Mouse (Mus musculus): ENCODE results near the gene Lnpep. TPM values are rescaled to one million over a fixed set of nuclear protein-coding genes. Genes with fewer than 3 reads are reported as not detected.

Lnpep gene
- polyA plus RNA-seq, 1 experiment from 2014 or later = 10.1 TPM

DNA sequence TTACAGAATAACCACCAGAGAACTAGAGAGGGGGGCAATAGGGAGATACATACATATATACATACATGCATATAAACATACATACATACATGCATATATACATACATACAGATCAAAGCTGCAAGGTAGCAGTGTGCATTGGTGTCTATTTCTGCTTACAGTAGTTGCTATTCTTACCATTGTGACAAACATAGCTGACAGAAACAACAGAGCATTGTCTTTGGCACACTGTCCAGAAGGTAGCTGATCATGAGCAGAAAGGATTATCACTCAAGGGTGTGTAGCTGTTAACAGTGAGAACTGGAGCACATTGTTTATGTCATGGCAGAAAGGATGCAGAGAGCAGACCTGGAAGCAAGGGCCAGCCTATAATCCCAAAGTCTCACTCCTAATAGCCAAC, 22.1 kb downstream of the Lnpep start:
- no peak overlapping the region for H3K9ac ChIP-seq
- H3K27ac ChIP-seq = no peak overlapping the region
- no peak overlapping the region for H3K4me3 ChIP-seq
- H3K4me1 ChIP-seq = 0 out of 2 replicates have a peak, but pooled peaks cover 2% of the 10 kb centered on the region
- ATAC-seq (ENCODE audit: low FRiP score) = no peak
- H3K27me3 ChIP-seq = no peaks in the 10 kb centered on the region
- H3K36me3 ChIP-seq = no peaks in the 10 kb centered on the region
- no peak overlapping the region for H3K4me2 ChIP-seq (replicated peaks)
- H3K9me3 ChIP-seq (replicated peaks) = no peaks in the 10 kb centered on the region

DNA sequence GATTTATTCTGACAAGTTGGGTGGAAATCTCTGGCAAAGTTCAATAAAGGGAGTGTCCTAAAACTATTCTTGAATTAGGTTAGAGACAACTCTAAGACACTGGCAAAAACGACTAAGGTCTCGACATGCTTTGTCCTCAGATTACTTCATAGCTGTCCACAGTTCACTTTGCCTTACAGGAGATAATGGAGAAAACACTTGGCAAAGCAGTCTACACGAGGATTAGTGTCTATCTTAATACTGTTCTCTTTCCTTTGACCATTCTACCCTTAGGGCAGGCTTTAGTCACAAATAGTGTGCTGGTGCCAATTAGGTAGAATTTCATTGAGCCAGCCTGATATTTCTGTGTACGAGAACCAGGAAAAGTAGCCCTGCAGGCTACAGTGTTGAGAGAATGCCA, 22.5 kb downstream of the Lnpep start:
- WGBS = 81% methylated on average over 4 of the region's 4 CpGs

DNA sequence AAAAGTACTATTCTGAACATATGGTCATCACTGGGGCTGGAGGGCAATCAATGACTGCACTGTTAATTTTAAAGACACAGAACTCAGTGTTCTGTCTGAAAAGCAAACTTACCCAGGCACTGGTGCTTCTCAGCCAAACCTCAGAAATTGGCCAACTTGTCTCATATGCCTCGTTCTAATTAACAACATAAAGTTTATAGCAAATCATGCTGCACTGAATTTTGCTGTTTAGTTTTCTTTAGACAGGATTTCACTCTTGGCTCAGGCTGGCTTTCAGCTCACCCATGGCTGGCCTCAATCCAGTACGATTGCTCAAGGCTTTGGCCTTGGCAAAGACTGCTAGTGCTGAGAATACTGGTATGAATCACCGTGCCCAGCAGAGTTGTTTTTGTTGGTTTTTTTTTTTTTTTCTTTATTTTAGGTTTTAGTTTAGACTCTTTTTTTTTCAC, 24.0 kb downstream of the Lnpep start:
- no peaks in the 10 kb centered on the region for H3K4me1 ChIP-seq
- no peaks in the 10 kb centered on the region for H3K36me3 ChIP-seq
- H3K4me3 ChIP-seq = no peak overlapping the region
- H3K9me3 ChIP-seq (replicated peaks) = no peaks in the 10 kb centered on the region
- no peak for ATAC-seq (ENCODE audit: low FRiP score)
- WGBS = 80% methylated on average over 3 of the region's 3 CpGs
- H3K4me2 ChIP-seq (replicated peaks) = no peak overlapping the region
- H3K27ac ChIP-seq = no peak overlapping the region
- H3K27me3 ChIP-seq = no peaks in the 10 kb centered on the region
- no peak overlapping the region for H3K9ac ChIP-seq

More for the DNA sequence above, 22.5 kb downstream of the Lnpep start:
- H3K4me1 ChIP-seq = no peaks in the 10 kb centered on the region
- H3K4me3 ChIP-seq = no peak overlapping the region
- no peak overlapping the region for H3K27ac ChIP-seq
- H3K27me3 ChIP-seq = no peaks in the 10 kb centered on the region
- no peak overlapping the region for H3K4me2 ChIP-seq (replicated peaks)
- H3K9me3 ChIP-seq (replicated peaks) = no peaks in the 10 kb centered on the region
- H3K9ac ChIP-seq = no peak overlapping the region
- no peak for ATAC-seq (ENCODE audit: low FRiP score)
- H3K36me3 ChIP-seq = no peaks in the 10 kb centered on the region

DNA sequence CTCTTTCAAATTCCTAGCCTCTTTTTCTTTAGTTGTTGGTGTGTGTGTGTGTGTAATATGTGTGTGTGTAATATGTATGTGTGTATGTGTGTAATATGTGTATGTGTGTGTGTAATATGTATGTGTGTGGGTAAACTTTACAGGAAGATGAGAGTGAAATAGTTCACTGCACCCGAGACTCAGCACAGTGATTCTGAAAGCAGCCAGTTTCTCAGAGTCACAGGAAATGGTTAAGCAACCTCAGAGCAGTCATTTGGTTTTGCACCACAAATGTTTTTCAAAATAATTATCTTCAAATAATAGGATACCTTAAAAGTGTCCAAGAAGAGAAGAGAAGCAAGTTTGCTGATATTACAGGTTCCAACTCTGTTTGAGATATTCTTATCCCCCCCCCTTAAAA, 24.8 kb downstream of the Lnpep start:
- no peaks in the 10 kb centered on the region for H3K27me3 ChIP-seq
- no peaks in the 10 kb centered on the region for H3K4me1 ChIP-seq
- WGBS = 94% methylated on average over 1 of the region's 1 CpGs
- no peaks in the 10 kb centered on the region for H3K36me3 ChIP-seq
- no peak overlapping the region for H3K4me3 ChIP-seq
- H3K27ac ChIP-seq = no peak overlapping the region
- no peaks in the 10 kb centered on the region for H3K9me3 ChIP-seq (replicated peaks)
- no peak for ATAC-seq (ENCODE audit: low FRiP score)
- H3K9ac ChIP-seq = no peak overlapping the region
- no peak overlapping the region for H3K4me2 ChIP-seq (replicated peaks)

DNA sequence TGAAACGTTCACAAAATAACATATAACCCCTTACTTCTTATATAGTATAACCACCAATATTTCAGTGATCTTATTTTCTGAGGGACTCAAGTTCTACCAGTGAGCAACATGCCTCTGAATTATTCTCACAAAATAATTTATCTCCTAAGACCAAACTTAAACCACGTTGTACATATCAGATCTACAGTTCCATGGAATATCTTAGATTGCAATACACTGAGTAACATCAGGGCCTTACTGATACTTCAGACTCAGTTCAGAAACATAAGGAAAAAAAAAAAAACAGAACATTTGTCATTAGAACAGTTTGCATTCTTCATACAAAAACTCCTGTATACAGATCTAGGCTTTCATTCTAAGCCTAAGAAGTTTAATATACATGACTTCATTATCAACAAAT, 26.5 kb downstream of the Lnpep start:
- ATAC-seq (ENCODE audit: low FRiP score) = no peak
- Histone ChIP-seq H3K27me3 (no peaks in the 10 kb centered on the region), H3K4me3 (no peak overlapping the region), H3K36me3 (no peaks in the 10 kb centered on the region), H3K27ac (no peak overlapping the region), H3K4me1 (no peaks in the 10 kb centered on the region), H3K9me3 (replicated peaks) (no peaks in the 10 kb centered on the region), H3K9ac (no peak overlapping the region), H3K4me2 (replicated peaks) (no peak overlapping the region)
- 90% methylated on average over 2 of the region's 2 CpGs for WGBS

DNA sequence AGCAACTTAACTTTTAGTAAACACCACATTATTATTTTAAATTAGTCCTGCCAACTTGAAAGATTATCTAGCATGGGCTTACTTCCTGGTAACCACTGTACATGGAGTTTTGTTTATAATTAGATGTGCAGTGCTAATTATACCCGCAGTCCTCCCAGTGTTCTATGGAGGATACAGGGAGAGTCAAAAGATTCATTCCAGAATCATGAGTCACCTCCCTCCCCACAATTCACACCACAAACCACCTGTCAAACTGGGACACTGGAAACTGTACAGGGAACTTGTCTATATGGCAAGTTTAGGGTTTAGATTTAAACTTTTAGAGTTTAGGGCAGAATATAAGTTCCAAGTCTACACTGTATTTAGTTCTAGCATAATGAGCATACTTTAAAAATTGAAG, 31.9 kb downstream of the Lnpep start:
- Histone ChIP-seq H3K27me3 (no peaks in the 10 kb centered on the region), H3K36me3 (no peaks in the 10 kb centered on the region), H3K4me1 (no peaks in the 10 kb centered on the region), H3K9ac (no peak overlapping the region), H3K27ac (no peak overlapping the region), H3K9me3 (replicated peaks) (no peaks in the 10 kb centered on the region), H3K4me2 (replicated peaks) (no peak overlapping the region), H3K4me3 (no peak overlapping the region)
- WGBS = 94% methylated on average over 1 of the region's 1 CpGs
- ATAC-seq (ENCODE audit: low FRiP score) = no peak

DNA sequence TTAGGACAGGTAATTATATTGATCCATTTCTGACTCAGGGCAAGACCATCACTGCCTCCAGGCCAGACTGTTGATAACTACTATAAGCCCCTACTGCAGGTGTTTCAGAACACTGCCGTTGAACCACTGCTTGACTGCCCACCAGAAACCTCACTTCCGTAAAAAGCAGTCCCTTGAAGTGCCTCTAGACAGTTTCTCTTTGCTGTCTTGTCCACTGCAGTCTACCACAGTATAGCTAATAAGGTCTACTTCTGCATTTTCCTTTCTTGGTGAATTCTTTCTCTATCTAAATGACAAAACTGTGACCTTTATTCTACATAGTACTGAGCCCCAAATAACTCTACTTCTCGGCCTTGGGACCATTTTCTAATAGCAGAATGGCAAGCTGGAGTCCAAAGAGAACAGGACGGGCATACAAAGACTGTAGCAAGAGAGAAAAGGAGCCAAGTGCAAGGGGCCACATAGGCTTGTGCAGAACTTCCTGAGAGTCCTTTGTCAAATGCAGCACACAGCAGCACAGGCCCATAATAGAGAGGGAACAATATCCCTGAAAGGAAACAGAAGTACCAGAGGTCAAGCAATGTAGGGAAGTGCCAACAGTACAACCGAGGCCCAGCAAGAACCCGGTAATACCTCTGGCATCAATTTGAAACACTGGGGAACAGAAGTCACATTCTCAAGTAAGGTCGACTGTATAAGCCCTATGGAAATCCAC, 37.4 kb downstream of the Lnpep start:
- no peak overlapping the region for H3K27ac ChIP-seq
- no peaks in the 10 kb centered on the region for H3K4me1 ChIP-seq
- H3K9ac ChIP-seq = no peak overlapping the region
- no peaks in the 10 kb centered on the region for H3K9me3 ChIP-seq (replicated peaks)
- no peak overlapping the region for H3K4me3 ChIP-seq
- 83% methylated on average over 7 of the region's 7 CpGs for WGBS
- no peaks in the 10 kb centered on the region for H3K27me3 ChIP-seq
- no peaks in the 10 kb centered on the region for H3K36me3 ChIP-seq
- ATAC-seq (ENCODE audit: low FRiP score) = no peak
- no peak overlapping the region for H3K4me2 ChIP-seq (replicated peaks)

DNA sequence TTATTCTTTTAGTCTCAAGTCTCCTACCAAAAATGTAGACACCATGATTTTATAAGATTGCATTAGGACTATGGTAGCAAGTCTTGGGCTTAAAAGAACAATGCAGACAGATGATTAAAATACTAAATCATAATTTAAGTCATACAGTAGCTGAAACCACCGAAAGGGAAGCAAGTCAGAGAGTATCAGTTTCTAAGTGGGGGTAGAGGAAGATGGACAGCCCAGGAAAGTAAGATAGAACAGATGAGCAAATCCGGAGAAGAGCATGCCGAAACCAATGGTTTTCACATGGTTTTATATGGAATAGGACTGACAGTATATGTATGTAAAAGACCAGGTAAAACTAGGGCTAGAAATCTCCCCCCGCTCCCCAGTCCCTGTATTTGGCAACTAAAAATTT, 39.7 kb downstream of the Lnpep start:
- H3K4me1 ChIP-seq = no peaks in the 10 kb centered on the region
- H3K27me3 ChIP-seq = no peaks in the 10 kb centered on the region
- no peak overlapping the region for H3K4me2 ChIP-seq (replicated peaks)
- no peak overlapping the region for H3K27ac ChIP-seq
- H3K4me3 ChIP-seq = no peak overlapping the region
- no peaks in the 10 kb centered on the region for H3K36me3 ChIP-seq
- no peak overlapping the region for H3K9ac ChIP-seq
- ATAC-seq (ENCODE audit: low FRiP score) = no peak
- H3K9me3 ChIP-seq (replicated peaks) = no peaks in the 10 kb centered on the region
- 92% methylated on average over 4 of the region's 4 CpGs for WGBS

DNA sequence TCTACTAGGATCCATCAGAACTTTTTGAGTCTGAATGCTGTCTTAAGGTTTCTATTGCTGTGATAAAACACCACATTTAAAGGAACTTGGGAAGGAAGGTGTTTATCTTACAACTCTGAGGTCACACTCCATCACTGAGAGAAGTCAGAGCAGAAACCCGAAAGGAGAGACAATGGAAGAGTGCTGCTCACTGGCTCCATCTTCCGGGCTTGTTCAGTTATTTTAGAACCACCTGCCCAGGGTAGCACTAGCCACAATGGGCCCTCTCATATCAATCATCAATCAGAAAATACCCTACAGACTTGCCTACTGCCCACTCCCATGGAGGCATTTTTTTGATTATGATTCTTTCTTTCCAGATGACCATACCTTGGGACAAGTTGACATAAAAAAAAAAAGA, 41.0 kb downstream of the Lnpep start:
- ATAC-seq (ENCODE audit: low FRiP score) = no peak
- H3K4me2 ChIP-seq (replicated peaks) = no peak overlapping the region
- H3K9me3 ChIP-seq (replicated peaks) = no peaks in the 10 kb centered on the region
- no peak overlapping the region for H3K4me3 ChIP-seq
- no peak overlapping the region for H3K27ac ChIP-seq
- H3K4me1 ChIP-seq = no peaks in the 10 kb centered on the region
- H3K36me3 ChIP-seq = 0 out of 2 replicates have a peak, but pooled peaks cover 2% of the 10 kb centered on the region
- H3K9ac ChIP-seq = no peak overlapping the region
- no peaks in the 10 kb centered on the region for H3K27me3 ChIP-seq
- WGBS = 62% methylated on average over 2 of the region's 2 CpGs

DNA sequence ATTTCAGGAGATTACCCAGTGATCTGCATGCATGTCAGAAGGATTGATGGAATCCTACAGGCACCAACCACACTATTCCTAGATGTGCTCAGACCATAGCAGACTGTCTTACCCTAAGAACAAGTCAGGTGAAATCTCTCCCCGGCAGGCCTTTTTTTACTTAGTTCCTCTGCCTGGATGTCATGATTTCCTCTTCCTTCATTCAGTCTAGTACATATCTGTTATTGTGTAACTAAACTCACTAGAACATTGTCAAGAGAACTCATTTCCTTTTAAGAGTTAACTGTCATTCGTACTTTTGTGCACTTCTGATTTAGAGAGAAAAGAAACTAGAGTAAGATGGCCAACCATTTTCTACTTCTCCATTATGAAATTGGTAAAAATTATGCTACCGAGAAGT, 43.6 kb downstream of the Lnpep start:
- 93% methylated on average over 3 of the region's 3 CpGs for WGBS
- Histone ChIP-seq H3K36me3 (0 out of 2 replicates have a peak, but pooled peaks cover 4% of the 10 kb centered on the region), H3K4me1 (no peaks in the 10 kb centered on the region), H3K9me3 (replicated peaks) (no peaks in the 10 kb centered on the region), H3K27me3 (no peaks in the 10 kb centered on the region), H3K27ac (no peak overlapping the region), H3K4me3 (no peak overlapping the region), H3K9ac (no peak overlapping the region), H3K4me2 (replicated peaks) (no peak overlapping the region)
- ATAC-seq (ENCODE audit: low FRiP score) = no peak

DNA sequence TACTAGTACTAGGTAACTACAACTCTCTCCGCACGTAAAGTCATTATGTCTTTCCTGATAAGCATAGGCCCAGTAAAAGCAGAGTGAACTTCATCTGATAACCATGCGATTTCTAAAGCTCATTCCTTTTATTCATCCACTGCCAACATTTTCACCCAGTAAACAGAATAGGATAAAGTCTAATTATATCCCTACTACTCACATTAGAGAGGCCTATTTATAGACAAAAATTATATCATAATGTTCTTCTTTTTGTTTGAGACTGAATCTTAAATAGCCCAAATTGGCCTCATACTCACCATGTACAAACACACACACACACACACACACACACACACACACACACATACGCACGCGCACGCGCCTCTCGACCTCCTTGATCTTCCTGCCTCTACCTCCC, 48.5 kb downstream of the Lnpep start:
- Histone ChIP-seq H3K27ac (no peak overlapping the region), H3K4me3 (no peak overlapping the region), H3K27me3 (no peaks in the 10 kb centered on the region), H3K9ac (no peak overlapping the region), H3K4me2 (replicated peaks) (no peak overlapping the region), H3K9me3 (replicated peaks) (no peaks in the 10 kb centered on the region), H3K36me3 (peaks cover 25% of the 10 kb centered on the region), H3K4me1 (no peaks in the 10 kb centered on the region)
- ATAC-seq (ENCODE audit: low FRiP score) = no peak
- WGBS = 98% methylated on average over 9 of the region's 9 CpGs

DNA sequence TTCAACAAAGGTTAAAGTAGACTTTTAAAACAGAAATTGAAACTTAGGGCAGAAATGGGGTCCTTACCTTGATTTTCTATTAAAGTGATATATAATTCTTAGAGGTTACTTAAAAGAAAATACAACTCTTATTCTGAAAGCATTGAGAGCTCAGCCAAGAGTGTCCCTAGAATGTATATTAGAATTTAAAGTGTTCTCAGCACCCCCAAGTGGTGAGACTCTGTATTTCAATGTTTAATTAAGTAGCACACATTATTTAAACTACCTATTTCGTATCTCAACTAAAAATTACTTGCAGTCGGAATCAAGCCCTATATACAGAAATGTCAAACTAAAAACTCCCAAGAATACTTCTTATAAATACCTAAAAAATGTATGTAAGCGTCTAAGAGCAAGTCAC, 57.8 kb downstream of the Lnpep start:
- Histone ChIP-seq H3K27ac (no peak overlapping the region), H3K27me3 (no peaks in the 10 kb centered on the region), H3K36me3 (peaks cover 10% of the 10 kb centered on the region), H3K4me1 (no peaks in the 10 kb centered on the region), H3K9ac (no peak overlapping the region), H3K4me3 (no peak overlapping the region), H3K9me3 (replicated peaks) (no peaks in the 10 kb centered on the region), H3K4me2 (replicated peaks) (no peak overlapping the region)
- ATAC-seq (ENCODE audit: low FRiP score) = no peak
- 65% methylated on average over 3 of the region's 3 CpGs for WGBS

DNA sequence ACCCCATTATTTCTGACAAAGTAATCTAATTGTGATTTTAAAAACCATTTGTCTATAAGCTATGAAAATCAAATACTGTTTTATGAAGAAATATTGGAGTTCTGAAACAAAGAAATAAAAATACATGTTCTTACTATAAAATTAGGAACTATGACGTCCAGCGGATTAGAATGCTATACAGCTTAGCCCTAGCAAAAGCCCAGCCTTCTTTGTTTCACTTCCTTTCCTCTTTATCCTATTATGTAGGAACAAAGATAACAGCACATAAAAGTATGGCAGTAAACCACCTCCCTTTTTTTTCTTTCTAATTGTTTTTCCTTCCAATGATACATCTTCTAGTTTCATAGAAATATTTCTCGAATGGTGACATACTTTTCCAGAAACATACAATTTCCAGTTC, 75.9 kb downstream of the Lnpep start:
- no peaks in the 10 kb centered on the region for H3K9me3 ChIP-seq (replicated peaks)
- no peak overlapping the region for H3K27ac ChIP-seq
- WGBS = 86% methylated on average over 3 of the region's 3 CpGs
- no peak for ATAC-seq (ENCODE audit: low FRiP score)
- H3K4me3 ChIP-seq = no peak overlapping the region
- no peaks in the 10 kb centered on the region for H3K4me1 ChIP-seq
- no peaks in the 10 kb centered on the region for H3K27me3 ChIP-seq
- no peak overlapping the region for H3K9ac ChIP-seq
- H3K36me3 ChIP-seq = peaks cover 12% of the 10 kb centered on the region
- H3K4me2 ChIP-seq (replicated peaks) = no peak overlapping the region

All from hindbrain, embryonic 12.5 days (tissue).